Mouse (Mus musculus) mature B cell (primary cell): Measurements from ENCODE around the gene Ppp1r12b.

Experiments
- in situ Hi-C: fragments of 300-500 bp; cut with MboI; formaldehyde crosslinking; loops from 2 replicates; pipeline ENCODE4 v1.14.3; 2019

Gene Ppp1r12b

GRCm38 (mm10) chr1:134955637-134956176 lies at the start of gene Ppp1r12b:
Gene Ppp1r12b, minus strand, starts transcription at chr1:134955942.
- in situ Hi-C loops, result no loop called here

DNA sequence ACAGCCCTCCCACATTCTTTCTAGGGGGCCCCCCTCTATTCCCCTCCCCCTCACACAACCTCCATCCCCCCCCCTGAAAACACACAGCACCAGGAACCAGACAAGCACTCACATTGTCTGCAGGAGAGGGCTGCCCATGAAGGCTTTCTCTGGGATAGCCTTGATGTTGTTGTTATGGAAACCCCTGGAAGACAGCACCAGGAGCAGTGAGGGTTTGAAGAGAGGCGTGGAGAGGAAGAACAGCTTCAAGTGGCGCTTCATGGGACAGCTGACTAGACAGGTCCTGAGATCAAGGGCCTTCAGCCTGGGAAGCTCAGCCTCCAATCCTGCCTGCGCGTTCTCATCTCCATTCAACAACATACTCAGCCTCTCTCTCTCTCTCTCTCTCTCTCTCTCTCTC lies 47.6 kb upstream of the Ppp1r12b start:
- in situ Hi-C loops, result no loop called here

GRCm38 (mm10) chr1:135000527-135000926 lies 44.8 kb upstream of the Ppp1r12b start:
- in situ Hi-C loops, result no loop called here

- in situ Hi-C loops, result no loop called here
Measured at GRCm38 (mm10) chr1:134998231-134998630, 42.5 kb upstream of the Ppp1r12b start.

DNA sequence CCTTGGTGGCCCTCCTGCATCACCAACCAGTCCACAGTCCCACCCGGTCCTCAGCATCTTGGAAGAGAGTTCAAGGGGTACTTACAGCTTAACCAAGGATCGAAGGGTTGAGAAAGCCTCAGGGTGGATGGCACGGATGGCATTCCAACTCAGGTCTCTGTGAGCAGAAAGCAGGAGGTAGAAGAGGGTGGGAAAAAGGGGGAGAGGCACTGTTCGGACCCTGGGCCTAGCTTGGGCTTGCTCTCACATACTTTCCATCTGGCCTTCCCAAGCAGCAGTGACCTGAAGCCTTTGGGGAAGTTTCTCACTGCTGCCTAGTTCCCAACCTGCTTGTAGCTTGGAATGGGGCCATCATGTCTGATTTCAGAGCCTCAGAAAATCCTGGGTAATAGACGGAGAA lies 41.8 kb upstream of the Ppp1r12b start:
- in situ Hi-C loops, result no loop called here

GRCm38 (mm10) chr1:134996471-134996870 lies 40.7 kb upstream of the Ppp1r12b start:
- in situ Hi-C loops, result no loop called here

- in situ Hi-C loops, result no loop called here
Measured at GRCm38 (mm10) chr1:134995954-134996353, 40.2 kb upstream of the Ppp1r12b start.

- in situ Hi-C loops, result no loop called here
Measured at GRCm38 (mm10) chr1:134995437-134995836, 39.7 kb upstream of the Ppp1r12b start.

DNA sequence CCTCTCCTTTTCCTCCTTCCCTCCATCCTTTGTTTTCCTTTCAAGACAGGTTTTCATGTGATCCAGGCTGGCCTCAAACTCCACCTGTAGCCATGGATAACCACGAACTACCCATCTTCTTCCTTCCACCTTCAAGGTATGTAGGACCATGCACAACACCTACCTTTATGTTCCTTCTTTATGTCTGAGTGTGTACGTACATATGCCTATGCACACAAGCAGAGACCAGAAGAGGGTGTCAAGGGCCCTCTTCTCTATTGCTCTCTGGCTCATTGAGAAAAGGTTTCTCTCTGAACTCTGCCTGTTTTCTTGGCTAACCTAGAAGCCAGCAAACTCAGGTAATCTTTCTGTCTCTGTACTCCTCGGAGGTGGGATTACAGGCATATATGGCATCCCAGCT lies 39.0 kb upstream of the Ppp1r12b start:
- in situ Hi-C loops, result loop anchor here (5.0 kb wide), 1 partner anchor 113 kb away; the partner anchor contains the start of gene Lgr6

GRCm38 (mm10) chr1:134992046-134992645 lies 36.4 kb upstream of the Ppp1r12b start:
- in situ Hi-C loops, result loop anchor here (5.0 kb wide), 1 partner anchor 115 kb away; the partner anchor contains the start of gene Lgr6

DNA sequence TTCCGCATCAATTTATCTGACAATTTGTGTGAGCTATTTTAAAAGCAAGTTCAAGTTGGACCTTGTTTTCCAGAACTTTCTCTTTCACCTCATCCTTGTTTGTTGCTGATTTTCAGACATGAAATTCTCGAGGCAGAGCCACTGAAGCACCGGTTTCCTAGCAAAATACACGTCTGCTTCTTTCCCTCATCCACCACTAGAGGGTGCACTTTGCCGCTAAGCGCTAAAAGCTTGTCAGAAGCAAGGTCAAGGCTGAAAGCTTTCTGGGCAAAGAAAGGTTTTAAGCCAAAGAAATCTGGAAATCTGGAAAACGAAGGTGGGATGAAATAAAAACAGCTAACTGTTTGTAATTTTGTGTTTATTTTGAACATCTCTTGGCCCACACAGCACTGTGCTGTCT lies 33.6 kb upstream of the Ppp1r12b start:
- in situ Hi-C loops, result no loop called here

DNA sequence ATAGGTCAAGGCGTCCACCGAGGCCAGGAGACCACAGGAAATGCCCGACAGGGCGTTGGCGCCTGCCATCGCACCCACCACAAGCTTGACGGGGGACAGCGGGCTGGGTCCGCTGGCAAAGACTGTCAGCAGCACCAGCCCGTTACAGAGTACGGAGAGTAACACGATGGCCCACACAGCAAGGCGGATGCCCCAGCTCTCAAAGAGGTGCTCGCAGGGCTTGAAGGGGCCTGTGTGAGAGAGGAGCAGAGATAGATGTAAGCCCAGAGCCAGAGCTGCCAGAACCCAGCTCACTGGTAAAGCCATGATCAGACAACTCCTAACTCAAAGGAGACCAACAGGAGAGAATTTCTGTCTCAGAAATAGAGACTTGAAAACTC lies 32.2 kb upstream of the Ppp1r12b start:
- in situ Hi-C loops, result no loop called here

- in situ Hi-C loops, result no loop called here
Measured at GRCm38 (mm10) chr1:134987173-134987961, 31.6 kb upstream of the Ppp1r12b start.

DNA sequence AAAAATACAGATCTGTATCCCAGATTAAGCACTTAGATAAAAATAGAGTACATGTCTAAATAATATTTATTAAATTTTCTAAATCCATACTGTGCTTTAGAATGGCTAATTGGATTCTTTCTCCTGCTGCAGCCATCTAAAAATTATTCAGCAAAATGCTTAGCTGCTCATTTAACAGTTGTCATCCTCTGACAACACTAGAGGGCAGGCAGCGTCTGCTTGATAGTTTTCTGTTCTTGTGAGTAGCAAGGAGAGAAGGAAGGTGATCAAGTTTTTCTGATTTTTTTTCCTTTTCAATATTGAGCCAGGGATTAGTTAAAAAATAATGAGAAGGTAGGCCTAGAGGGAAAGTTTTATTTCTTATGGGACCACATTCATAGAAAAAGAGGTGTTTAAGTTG lies 17.2 kb upstream of the Ppp1r12b start:
- in situ Hi-C loops, result no loop called here

DNA sequence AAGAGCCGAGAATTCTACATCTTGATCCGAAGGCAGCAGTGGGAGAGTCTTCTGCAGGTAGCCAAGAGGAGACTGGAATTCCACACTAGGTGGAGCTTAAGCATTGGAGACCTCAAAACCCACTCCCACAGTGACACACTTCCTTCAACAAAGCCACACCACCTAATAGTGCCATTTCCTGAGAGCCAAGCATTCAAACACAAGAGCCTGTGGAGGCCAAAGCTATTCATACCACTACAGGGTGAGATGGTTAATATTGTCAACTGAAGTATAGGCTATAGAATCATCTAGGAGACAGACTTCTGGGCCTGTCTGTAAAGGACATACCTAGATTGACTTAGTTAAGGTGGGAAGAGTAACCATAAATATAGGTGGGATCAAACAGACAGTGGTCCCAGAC lies 9.7 kb upstream of the Ppp1r12b start:
- in situ Hi-C loops, result no loop called here

DNA sequence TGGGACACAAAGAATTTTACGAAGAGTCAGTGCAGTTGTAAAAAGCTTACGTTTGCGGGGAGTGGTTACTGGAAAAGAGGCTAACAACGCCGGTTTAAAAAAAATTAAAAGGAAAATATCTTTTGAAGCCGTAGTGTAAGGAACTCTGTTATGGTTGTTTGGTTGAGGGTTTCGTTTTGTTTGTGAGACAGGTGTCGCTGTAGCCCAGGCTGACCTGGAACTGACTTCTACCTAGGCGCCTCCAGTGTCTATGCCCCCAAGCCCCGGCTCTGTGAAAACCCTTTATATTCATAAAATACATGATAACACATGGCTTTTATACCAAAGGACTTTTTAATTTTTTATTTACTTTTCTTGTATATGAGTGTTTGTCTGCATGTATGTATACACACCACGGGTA lies 7.1 kb upstream of the Ppp1r12b start:
- in situ Hi-C loops, result no loop called here

DNA sequence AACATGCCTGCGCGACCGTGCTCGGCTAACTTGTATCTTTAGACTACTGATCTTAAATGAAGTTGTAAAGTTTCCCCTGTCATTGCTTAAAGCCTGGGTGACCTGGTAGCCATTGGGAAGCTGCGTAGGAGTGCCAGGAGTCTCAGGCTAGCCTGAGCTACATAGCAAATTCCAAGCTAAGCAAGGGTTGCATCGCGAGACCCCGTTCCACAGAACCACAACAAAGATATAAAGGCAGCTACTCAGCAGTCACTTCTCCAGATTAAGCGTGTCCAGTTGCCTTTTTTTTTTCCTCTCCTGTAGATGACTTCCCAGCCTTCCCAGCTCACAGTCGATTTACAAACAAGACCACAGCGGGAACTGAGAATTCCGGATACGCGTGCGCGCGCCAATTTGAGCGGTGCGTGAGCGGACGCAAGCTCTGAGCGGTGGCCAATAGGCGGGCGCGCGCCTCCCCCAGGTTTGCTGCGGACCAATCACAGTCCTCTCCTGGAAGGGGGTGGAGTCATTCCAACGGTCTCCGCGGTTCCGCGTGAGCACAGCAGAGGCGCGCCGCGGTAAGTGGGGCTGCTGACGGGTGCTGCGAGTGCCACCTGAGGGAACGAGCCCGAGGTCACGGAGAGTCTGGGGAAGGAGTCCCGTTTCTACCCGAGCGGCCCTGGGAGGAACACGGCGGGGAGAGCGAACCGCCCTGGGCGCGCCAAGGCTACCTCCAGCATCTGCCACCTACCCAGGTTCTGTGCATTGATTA lies 6.5 kb upstream of the Ppp1r12b start, which contains the start of gene Ube2t:
Gene Ube2t (plus strand): TSS at position 513 of the 751 bp plus-strand sequence.
- in situ Hi-C loops, result no loop called here

GRCm38 (mm10) chr1:134960634-134961033 lies 4.9 kb upstream of the Ppp1r12b start:
- in situ Hi-C loops, result no loop called here

GRCm38 (mm10) chr1:134955050-134955636 lies 599 bp downstream of the Ppp1r12b start:
- in situ Hi-C loops, result no loop called here

DNA sequence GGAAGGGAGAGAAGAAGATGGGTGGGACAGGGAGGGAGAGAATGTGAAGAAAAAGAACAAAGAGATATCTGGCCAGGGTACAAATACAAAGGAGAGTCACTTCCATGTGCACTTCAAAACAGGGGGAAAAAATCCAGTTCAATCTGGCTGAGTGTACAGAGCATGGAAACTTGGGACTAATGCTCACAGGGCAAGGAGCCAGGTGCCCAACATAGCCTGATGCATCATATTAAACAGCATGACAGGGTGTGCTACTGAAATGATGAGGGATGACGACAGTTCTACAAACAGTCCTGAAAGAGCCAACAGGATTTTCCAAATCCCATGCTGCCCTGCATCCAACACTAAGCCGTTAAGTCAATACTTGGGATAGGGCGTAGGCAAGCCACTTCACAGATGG lies 5.8 kb downstream of the Ppp1r12b start:
- in situ Hi-C loops, result no loop called here

- in situ Hi-C loops, result no loop called here
Measured at GRCm38 (mm10) chr1:134947590-134947989, 8.2 kb downstream of the Ppp1r12b start.

DNA sequence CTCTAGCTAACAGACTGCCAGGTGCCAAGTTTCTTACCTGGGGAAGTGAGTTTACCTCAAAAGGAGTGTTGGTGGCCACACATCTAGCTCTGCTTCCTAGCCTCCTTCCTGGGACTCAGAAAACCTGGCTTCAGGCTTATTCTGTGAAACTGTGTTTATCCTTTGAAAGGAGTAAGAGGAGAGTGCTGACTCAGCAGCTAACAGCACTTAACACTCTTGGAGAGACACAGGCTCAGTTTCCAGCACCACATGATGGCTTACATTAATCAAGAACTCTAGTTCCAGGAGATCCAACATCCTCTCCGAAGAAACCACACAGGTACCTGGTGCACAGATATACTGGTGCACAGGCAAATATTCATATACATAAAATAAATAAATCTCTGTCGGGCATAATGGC lies 12.8 kb downstream of the Ppp1r12b start:
- in situ Hi-C loops, result no loop called here
